Mouse (Mus musculus) embryonic facial prominence, embryonic 13.5 days (tissue): ENCODE data around the gene Doxl2. TPM values are rescaled to one million over a fixed set of nuclear protein-coding genes. Genes with fewer than 3 reads are reported as not detected.

Experiments used
- ATAC-seq: fragments of 200-750 bp; cut with Nextera tagmentation; 2 replicates; pipeline ENCODE4 v1.8.0; 2017; ENCODE audit warnings: low read depth; ENCODE audit not compliant: insufficient number of reproducible peaks, insufficient read depth, low FRiP score, low TSS enrichment
- H3K27ac ChIP-seq: fragments of 300-500 bp; sonication (generic); 2 replicates; pipeline ENCODE4 v1.5.1; 2015; ENCODE audit warnings: moderate library complexity, mild to moderate bottlenecking, inconsistent platforms
- H3K27me3 ChIP-seq: fragments of 300-500 bp; sonication (generic); 2 replicates; pipeline ENCODE4 v1.6.1; 2015; ENCODE audit warnings: mild to moderate bottlenecking, inconsistent platforms
- H3K36me3 ChIP-seq: fragments of 300-500 bp; sonication (generic); 2 replicates; pipeline ENCODE4 v1.6.1; 2015; ENCODE audit warnings: mild to moderate bottlenecking, inconsistent platforms
- H3K4me1 ChIP-seq: fragments of 300-500 bp; sonication (generic); 2 replicates; pipeline ENCODE4 v1.6.1; 2015; ENCODE audit warnings: inconsistent platforms
- H3K4me2 ChIP-seq: fragments of 300-500 bp; sonication (generic); 2 replicates; pipeline ENCODE4 v1.6.1; 2015; ENCODE audit warnings: moderate library complexity, mild to moderate bottlenecking, inconsistent platforms
- H3K4me3 ChIP-seq: fragments of 300-500 bp; sonication (generic); 2 replicates; pipeline ENCODE4 v1.5.1; 2015; ENCODE audit warnings: mild to moderate bottlenecking, inconsistent platforms
- H3K9ac ChIP-seq: fragments of 300-500 bp; sonication (generic); 2 replicates; pipeline ENCODE4 v1.6.1; 2015; ENCODE audit warnings: mild to moderate bottlenecking, inconsistent platforms
- H3K9me3 ChIP-seq: fragments of 300-500 bp; sonication (generic); 2 replicates; pipeline ENCODE4 v1.6.1; 2016; ENCODE audit warnings: inconsistent platforms
- WGBS: fragments of 180-500 bp; shearing (Covaris S2); methylation state at CpG from one replicate; pipeline ENCODE4 v1.1.7; 2015; ENCODE audit warnings: mixed read lengths; 5-methylcytosine and 5-hydroxymethylcytosine counted together
- polyA plus RNA-seq: library from polyadenylated mRNA; unstranded; fragments of >200 nt; fragmentation: Nextera tagmentation; extraction: Ambion mirVana; gene quantifications from 2 replicates; pipeline ENCODE4 v1.2.1, GENCODE M21; 2015

Doxl2 gene
- polyA plus RNA-seq, 1 experiment from 2014 or later, result not detected

DNA sequence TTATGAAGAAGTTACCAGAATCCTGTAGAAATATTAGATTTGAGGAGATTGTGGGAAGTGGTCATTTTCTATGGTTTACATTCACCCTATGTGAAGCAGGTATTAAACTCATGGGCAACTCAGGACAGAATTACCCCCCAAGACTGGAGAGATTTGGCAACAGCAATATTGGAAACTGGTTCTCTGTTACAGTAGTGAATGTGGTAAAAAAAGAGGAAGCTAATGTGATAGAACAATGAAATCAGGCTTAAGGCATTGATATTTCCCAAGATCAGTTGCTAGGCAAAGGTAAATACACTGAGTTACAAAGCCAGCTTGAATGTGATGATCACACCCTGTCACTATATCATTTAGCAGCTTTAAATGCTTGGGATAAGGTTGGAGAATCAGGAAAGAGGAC lies 6.9 kb upstream of the Doxl2 start:
- H3K4me2 ChIP-seq, result no peak overlapping the region
- no peaks in the 10 kb centered on the region for H3K9me3 ChIP-seq
- H3K9ac ChIP-seq, result no peak overlapping the region
- no peaks in the 10 kb centered on the region for H3K36me3 ChIP-seq
- ATAC-seq, result no peak
- H3K4me3 ChIP-seq, result no peak overlapping the region
- H3K27ac ChIP-seq, result no peak overlapping the region
- H3K4me1 ChIP-seq, result no peaks in the 10 kb centered on the region
- H3K27me3 ChIP-seq, result no peaks in the 10 kb centered on the region

DNA sequence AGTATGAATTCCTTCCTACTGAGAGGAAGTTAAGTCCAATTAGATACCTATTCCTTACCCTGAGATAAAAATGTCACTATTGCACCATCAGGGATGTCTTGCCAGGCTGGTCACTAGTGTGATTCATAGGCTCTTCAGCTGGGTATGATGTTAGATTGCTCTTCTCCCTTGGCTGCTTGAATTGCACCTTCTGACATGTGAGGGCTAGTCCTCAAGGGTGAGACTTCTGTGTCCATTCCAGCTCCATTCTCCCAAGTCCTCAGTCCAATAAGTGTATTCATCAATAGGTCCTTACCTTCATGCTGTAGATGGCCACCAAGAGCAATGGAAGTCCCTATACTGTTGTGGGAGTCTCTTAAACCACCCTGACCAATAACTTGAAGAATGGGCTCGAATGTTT lies 4.9 kb downstream of the Doxl2 start:
- Histone ChIP-seq H3K4me2 (no peak overlapping the region), H3K9ac (no peak overlapping the region), H3K27ac (no peak overlapping the region), H3K9me3 (no peaks in the 10 kb centered on the region), H3K4me3 (no peak overlapping the region), H3K27me3 (no peaks in the 10 kb centered on the region), H3K4me1 (no peaks in the 10 kb centered on the region), H3K36me3 (no peaks in the 10 kb centered on the region)
- no peak for ATAC-seq
- 43% methylated on average over 1 of the region's 1 CpGs for WGBS

DNA sequence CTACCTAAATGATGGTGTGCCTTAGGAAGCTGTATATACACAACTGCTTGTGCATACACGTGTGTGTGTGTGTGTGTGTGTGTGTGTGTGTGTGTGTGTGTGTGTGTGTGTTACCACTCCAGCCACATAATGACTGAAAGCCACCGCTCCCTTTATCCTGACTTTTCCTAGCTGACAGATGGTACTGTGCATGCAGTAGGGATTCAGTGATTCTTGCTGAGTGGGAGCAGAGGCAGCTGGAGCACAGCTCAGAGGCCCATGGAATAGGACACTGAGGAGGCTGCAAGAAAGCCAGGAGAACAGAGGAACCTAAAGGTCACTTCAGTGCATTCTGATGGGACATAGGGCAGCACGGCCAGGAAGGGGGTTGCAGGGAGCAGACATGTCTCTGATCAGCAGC lies 7.5 kb downstream of the Doxl2 start:
- Histone ChIP-seq H3K9me3 (no peaks in the 10 kb centered on the region), H3K9ac (no peak overlapping the region), H3K4me2 (no peak overlapping the region), H3K27ac (no peak overlapping the region), H3K36me3 (no peaks in the 10 kb centered on the region), H3K4me1 (no peaks in the 10 kb centered on the region), H3K27me3 (no peaks in the 10 kb centered on the region), H3K4me3 (no peak overlapping the region)
- 80% methylated on average over 3 of the region's 3 CpGs for WGBS
- no peak for ATAC-seq

DNA sequence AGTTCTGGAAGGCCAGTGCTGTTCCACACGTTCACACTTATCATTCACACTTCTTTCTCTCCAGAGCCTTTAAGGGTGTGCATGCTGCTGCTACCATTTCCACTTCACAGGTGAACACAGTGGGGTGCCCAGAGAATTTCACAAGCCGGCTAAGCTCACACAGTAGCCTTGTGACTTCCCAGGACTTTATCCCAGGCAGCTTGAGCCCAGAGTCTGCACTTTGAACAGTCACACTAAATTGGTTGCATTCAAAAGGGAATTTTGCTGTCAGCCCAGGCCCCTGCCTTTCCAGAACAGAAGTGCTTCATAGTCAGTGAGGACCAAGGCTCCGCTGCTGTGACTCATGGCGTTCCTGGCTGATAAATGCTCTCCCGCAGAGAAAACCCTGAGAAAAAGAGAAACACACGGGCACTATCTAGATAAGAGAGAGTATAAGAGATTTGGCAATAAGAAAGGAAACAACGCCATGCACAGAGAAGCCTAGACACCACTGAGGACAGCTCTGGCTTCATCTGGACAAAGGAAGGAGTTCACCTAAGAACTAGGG lies 11.8 kb downstream of the Doxl2 start, which contains the start of gene Svs1:
TSS of gene Svs1 (plus strand) at position 418 of the 547 bp plus-strand sequence.
- Histone ChIP-seq H3K27ac (no peak within 1 kb of the TSS), H3K4me2 (no peak within 1 kb of the TSS), H3K36me3 (no peaks in the 10 kb centered on the region), H3K4me1 (no peaks in the 10 kb centered on the region), H3K9ac (no peak within 1 kb of the TSS), H3K27me3 (no peaks in the 10 kb centered on the region), H3K9me3 (no peaks in the 10 kb centered on the region), H3K4me3 (no peak within 1 kb of the TSS)
- WGBS, result 68% methylated on average over 7 of the region's 7 CpGs
- ATAC-seq, result no peak

DNA sequence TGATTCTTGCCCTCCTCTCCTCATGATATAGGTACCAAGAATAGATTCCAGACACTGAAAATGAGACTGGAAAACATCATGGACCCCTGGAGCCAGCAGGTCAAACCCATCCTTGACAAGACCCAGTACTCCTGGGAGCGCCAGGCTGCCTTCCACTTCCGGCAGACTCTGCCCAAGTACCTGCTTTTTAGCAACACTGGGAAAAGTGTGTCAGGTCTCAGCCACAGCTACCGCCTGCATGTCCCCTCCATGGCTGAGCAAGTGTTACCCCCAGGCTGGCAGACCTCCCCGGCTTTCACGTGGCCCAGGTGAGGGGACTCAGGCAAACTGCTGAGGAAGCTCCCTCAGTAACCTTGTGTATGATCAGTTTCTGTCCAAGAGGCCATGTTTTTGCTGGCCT lies 15.2 kb downstream of the Doxl2 start:
- H3K36me3 ChIP-seq, result no peaks in the 10 kb centered on the region
- no peak overlapping the region for H3K27ac ChIP-seq
- H3K4me3 ChIP-seq, result no peak overlapping the region
- H3K27me3 ChIP-seq, result no peaks in the 10 kb centered on the region
- ATAC-seq, result no peak
- no peak overlapping the region for H3K9ac ChIP-seq
- 91% methylated on average over 5 of the region's 5 CpGs for WGBS
- no peak overlapping the region for H3K4me2 ChIP-seq
- no peaks in the 10 kb centered on the region for H3K4me1 ChIP-seq
- no peaks in the 10 kb centered on the region for H3K9me3 ChIP-seq

DNA sequence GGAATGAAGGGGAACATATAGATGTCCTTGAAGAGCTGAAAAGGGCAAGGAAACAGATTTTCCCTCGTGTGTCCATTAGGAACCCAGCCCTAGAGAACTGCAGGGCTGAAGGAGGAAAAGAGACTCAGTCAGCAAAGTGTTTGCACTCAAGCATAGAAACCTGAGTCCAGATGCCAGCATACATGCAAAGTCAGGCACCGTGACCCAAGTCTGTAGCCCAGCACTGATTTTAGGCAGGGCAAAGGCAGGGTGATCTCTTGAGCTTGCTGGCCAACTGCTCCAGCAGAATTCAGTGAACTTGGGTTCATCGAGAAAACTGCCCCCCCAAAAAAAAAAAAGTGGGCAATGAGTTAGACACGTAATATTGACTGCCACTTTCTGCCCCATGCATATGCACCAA lies 17.2 kb downstream of the Doxl2 start:
- no peak overlapping the region for H3K9ac ChIP-seq
- H3K9me3 ChIP-seq, result no peaks in the 10 kb centered on the region
- WGBS, result 74% methylated on average over 4 of the region's 4 CpGs
- H3K4me1 ChIP-seq, result no peaks in the 10 kb centered on the region
- H3K4me2 ChIP-seq, result no peak overlapping the region
- H3K4me3 ChIP-seq, result no peak overlapping the region
- H3K27me3 ChIP-seq, result no peaks in the 10 kb centered on the region
- no peak for ATAC-seq
- no peaks in the 10 kb centered on the region for H3K36me3 ChIP-seq
- no peak overlapping the region for H3K27ac ChIP-seq

DNA sequence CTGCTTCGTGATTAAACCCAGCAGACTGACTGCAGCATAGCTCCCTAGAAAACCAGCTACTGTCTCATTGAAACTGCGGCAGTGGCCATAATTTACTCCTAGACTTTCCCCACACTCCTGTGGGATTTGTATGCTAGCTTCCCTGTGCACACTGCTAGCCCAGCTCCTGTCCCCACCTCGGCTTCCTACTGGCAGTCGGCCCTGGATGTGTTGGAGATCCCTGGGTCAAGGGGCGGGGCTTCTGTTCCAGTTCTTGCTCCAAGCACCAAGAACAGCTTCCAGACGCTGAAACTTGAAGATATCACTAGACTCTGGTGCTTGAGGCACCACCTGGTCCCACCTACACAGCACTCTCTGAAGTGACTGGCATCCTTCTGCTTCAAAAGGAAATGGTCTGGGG lies 23.4 kb downstream of the Doxl2 start:
- no peak overlapping the region for H3K4me2 ChIP-seq
- H3K9ac ChIP-seq, result no peak overlapping the region
- no peaks in the 10 kb centered on the region for H3K36me3 ChIP-seq
- H3K4me1 ChIP-seq, result no peaks in the 10 kb centered on the region
- no peaks in the 10 kb centered on the region for H3K27me3 ChIP-seq
- no peak for ATAC-seq
- H3K27ac ChIP-seq, result no peak overlapping the region
- no peak overlapping the region for H3K4me3 ChIP-seq
- 57% methylated on average over 6 of the region's 6 CpGs for WGBS
- H3K9me3 ChIP-seq, result no peaks in the 10 kb centered on the region

DNA sequence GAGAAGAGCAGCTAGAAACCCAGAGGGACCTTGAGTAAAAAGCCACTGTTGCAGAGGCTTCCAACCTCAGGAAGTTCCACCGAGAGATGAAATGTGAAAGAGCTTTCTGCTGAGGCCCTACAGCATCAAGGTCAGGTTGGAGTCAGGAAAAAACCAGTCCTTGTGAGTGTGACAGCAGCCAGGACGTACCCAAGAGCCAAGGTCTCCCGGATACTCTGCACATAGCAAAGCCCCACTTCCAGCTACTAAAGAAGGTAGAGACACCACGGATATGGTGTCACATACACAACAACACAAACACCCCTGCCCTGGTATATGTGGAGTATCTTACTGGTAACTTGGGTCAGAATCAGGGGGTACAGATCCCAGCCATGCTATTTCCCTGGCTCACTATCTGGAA lies 24.0 kb downstream of the Doxl2 start:
- Histone ChIP-seq H3K4me1 (no peaks in the 10 kb centered on the region), H3K9ac (no peak overlapping the region), H3K4me3 (no peak overlapping the region), H3K27me3 (no peaks in the 10 kb centered on the region), H3K27ac (no peak overlapping the region), H3K9me3 (no peaks in the 10 kb centered on the region), H3K36me3 (no peaks in the 10 kb centered on the region), H3K4me2 (no peak overlapping the region)
- WGBS, result 81% methylated on average over 4 of the region's 4 CpGs
- ATAC-seq, result no peak

DNA sequence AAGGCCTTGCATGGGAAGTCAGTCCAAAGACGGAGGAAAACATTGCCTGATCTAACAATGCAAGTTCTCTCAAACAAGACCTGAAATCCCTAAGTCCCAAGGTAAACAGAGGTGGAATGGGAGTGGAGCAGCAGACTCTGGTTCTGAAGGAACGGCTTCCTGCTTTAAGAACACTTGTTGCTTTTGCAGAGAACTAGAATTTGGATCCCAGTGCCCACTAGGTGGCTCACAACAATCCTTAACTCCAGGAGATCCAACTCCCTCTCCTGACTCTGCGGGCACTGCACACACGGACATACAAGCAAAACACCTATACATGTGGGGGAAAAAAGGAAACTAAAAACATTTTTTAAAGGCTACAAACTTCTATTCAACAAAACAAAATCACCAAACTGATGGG lies 28.6 kb downstream of the Doxl2 start:
- no peak overlapping the region for H3K4me3 ChIP-seq
- H3K9ac ChIP-seq, result no peak overlapping the region
- H3K4me2 ChIP-seq, result no peak overlapping the region
- WGBS, result 41% methylated on average over 4 of the region's 4 CpGs
- H3K9me3 ChIP-seq, result no peaks in the 10 kb centered on the region
- no peak overlapping the region for H3K27ac ChIP-seq
- no peak for ATAC-seq
- no peaks in the 10 kb centered on the region for H3K36me3 ChIP-seq
- peaks cover 2% of the 10 kb centered on the region for H3K4me1 ChIP-seq
- H3K27me3 ChIP-seq, result no peaks in the 10 kb centered on the region

DNA sequence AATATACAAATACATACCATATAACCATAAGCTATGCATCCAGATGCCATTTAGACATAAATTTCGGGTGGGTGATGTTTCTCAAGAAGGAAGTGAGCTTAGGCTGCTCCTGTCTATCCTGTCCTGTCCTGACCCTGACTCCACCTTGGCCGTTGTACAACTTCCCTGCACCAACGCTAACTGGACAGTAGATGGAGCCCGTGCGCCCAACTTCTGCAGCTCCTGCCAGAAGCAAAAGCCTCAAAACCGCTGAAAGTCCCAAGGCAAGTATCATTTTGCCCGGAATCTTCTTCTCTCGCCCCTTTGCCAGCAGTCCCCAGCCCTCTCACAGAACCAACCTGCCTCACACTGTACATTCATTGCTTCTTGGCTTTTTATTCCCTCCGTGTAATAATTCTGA lies 33.2 kb downstream of the Doxl2 start:
- Histone ChIP-seq H3K4me2 (peak overlapping the region; percentile 58), H3K27ac (no peak overlapping the region), H3K4me1 (peaks cover 12% of the 10 kb centered on the region), H3K27me3 (no peaks in the 10 kb centered on the region), H3K9me3 (no peaks in the 10 kb centered on the region), H3K9ac (0 out of 2 replicates have a peak overlapping the region, but pooled peaks have one; percentile 32), H3K4me3 (peak overlapping the region; percentile 36), H3K36me3 (no peaks in the 10 kb centered on the region)
- ATAC-seq, result no peak
- WGBS, result 1% methylated on average over 9 of the region's 9 CpGs

DNA sequence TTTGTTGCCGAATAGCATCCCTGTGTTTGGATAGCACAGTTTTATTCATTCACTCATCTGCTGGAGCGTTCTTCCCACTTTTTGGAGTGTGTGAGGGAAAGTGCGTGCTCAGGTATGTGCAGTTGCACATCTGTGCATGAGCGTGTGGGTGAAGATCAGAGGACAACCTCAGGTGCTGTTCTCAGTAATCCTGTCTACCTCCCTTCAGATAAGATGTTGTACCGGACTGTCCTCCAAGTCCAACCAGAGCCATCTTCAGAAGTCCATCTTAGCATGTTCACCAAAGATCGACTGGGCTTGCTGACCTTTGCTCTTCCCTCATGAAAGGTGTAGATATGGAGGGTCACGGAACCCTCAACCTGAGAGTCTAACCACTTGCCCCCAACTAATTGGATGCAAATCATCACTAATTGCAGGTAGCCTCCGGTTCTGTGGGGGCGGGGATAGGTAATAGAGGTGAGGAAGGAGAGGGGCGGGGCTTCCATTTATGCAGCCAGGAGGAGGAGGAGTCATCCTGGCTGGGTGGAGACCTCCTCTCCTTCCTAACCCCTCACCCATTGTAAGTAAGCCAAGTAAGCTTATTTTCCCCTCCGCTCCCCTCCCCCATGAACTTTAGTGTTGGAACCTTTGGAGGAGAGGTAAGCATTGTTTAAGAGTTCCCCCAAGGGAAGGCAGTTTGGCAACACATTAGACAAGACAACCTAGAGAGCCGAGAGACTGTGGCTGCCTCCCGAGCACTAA lies 33.8 kb downstream of the Doxl2 start:
- Histone ChIP-seq H3K9ac (peak overlapping the region; percentile 32; the same call in 1 of the 2 replicates), H3K4me1 (peaks cover 12% of the 10 kb centered on the region), H3K27me3 (no peaks in the 10 kb centered on the region), H3K27ac (peak overlapping the region; percentile 12; the same call in 1 of the 2 replicates), H3K9me3 (no peaks in the 10 kb centered on the region), H3K36me3 (no peaks in the 10 kb centered on the region), H3K4me3 (peak overlapping the region; percentile 36), H3K4me2 (peak overlapping the region; percentile 58)
- ATAC-seq, result no peak
- 23% methylated on average over 13 of the region's 13 CpGs for WGBS

DNA sequence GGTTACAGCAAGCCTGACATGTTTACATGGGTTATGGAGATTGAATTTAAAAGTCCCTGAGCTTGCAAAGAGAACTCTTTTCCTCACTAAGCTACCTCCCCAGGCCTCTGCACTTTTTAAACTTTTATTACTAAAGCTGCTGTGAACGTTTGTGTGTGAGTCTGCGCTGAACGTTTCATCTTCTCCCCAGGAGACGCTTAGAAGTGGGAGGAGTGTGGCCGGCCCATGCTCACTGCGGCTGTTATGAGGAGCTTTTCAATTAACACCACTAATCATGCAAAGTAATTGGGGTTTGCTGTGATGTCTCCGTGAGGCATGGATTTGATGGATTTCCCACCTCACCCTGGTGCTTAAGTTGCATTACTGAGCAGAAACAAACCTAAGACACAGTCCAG lies 34.4 kb downstream of the Doxl2 start:
- peak overlapping the region; percentile 58 for H3K4me2 ChIP-seq
- ATAC-seq, result no peak

More for the DNA sequence above, 34.4 kb downstream of the Doxl2 start:
- H3K27ac ChIP-seq, result no peak overlapping the region
- no peaks in the 10 kb centered on the region for H3K36me3 ChIP-seq
- peaks cover 12% of the 10 kb centered on the region for H3K4me1 ChIP-seq
- H3K9me3 ChIP-seq, result no peaks in the 10 kb centered on the region
- WGBS, result 43% methylated on average over 7 of the region's 7 CpGs
- no peak overlapping the region for H3K9ac ChIP-seq
- no peaks in the 10 kb centered on the region for H3K27me3 ChIP-seq
- peak overlapping the region; percentile 36; the same call in 1 of the 2 replicates for H3K4me3 ChIP-seq
